Mouse (Mus musculus) neutrophil, adult 5-6 weeks (primary cell): Measurements from ENCODE around the gene Cplx1. TPM values are rescaled to one million over a fixed set of nuclear protein-coding genes. Genes with fewer than 3 reads are reported as not detected.

Experiments
- ATAC-seq: fragments of 151-379, 151-347 bp; 2 replicates; pipeline ENCODE4 v1.8.0; 2017; ENCODE audit warnings: mild to moderate bottlenecking, moderate TSS enrichment; ENCODE audit not compliant: insufficient number of reproducible peaks, poor library complexity, low FRiP score, severe bottlenecking; ENCODE audit errors: extremely low read depth
- total RNA-seq: library from RNA; stranded (forward); fragments of 200-1000 nt; gene quantifications from 2 replicates; pipeline ENCODE4 v1.2.3, GENCODE M21; 2017

Cplx1 gene
- total RNA-seq = not detected in 2 replicates

DNA sequence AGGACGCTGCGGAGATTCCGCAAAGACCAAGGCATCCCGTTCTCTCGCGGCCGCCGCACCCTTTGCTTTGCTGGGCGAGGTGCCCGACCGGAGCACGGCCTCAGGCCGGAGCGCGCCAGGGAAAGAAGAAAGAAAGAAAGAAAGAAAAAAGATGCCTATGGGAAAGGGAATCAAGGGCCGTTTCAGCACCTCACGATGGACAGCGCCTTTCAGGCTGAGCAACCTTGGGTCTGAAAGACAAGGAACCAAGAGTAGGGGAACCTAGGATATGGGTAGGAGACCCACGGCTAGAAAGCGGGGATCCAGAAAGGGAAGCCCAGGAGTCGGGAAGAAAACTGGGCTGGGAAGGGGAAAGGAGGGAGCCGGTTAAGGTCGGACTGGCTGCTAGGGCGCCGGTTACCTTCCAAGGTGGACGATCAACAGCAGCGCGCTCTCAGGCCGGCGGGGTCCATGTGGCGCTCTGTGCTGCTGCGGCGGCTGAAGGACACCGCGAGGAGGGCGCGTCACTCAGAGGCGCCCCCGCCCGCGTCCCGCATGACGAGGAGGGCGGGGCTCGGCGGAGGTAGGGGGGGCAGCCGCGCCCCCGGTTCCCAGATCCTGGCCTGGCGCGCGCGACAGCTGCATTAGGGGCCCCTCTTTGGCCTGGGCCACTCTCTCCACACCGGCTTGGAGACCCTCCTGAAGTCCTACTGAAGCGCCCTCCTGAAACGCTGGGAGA, at the start of gene Cplx1:
Gene Cplx1, minus strand, starts transcription at position 536 of the 718 bp plus-strand sequence.
- ATAC-seq = no peak

DNA sequence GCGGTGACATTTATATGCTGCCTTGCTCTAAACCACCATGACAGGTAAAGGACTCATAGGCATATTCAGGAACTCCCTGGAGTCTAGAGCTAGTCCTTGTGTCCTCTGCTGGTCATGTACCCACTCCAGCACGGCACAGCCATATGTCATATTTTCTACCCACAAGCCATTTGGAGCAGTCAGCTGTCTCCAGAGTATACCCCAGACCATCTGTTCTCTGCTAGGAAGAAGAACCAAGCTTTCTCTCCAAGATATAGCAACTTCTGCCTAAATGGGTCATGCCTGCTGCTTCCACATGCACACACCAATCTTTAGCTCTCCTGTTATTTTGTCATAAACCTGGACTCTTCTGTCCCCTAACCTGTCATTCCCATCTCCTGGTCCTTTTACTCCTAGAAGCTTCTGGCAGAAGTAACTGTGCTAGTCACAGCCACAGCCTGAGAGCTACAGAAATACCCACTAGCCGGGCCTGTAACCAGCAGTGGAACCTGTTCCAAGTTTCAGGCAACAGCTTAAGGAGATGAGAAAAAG, 31.6 kb upstream of the Cplx1 start:
- ATAC-seq = no peak

DNA sequence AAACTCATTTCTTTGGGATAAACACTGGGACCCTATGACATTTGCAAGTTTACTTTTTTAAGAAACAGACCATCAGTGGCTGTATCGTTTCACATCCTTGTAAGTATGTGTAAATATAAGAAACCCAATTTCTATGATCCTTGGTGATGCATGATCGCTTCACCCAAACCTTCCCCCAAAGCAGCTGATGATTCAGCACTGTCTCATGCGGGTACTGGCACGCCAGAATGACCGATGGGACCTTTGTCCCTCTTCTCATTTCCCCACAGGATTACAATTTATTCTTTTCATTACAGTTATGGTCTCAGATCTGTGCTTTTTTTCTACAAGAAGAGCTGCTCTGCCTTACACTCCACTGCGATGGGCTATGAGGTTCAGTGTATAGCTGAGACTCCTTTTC, 23.2 kb upstream of the Cplx1 start:
- no peak for ATAC-seq

GRCm38 (mm10) chr5:108570991-108571390, 21.2 kb upstream of the Cplx1 start:
- ATAC-seq = no peak

DNA sequence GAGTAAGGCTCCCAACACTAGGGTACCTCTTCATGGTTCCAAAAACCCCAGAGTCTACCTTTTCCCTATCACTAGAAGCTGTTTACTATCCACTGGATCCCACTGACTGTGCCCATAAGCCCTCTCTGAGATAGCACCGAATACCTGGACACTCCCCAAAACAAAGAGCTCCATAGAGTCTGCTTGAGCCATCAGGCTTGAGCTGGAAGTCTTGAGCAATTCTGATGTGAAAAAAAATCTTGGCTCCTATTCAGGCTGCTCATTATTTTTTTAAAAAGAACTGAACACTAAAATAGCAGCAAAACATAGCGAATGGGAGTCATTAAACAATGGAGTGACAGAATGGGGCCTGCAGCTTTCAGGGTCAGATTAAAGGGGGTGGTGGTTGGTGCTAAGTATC, 17.3 kb upstream of the Cplx1 start:
- ATAC-seq = no peak

GRCm38 (mm10) chr5:108566523-108566922, 16.7 kb upstream of the Cplx1 start:
- ATAC-seq = no peak

- no peak for ATAC-seq
These were observed 15.6 kb upstream of the Cplx1 start for GRCm38 (mm10) chr5:108565381-108565780.

DNA sequence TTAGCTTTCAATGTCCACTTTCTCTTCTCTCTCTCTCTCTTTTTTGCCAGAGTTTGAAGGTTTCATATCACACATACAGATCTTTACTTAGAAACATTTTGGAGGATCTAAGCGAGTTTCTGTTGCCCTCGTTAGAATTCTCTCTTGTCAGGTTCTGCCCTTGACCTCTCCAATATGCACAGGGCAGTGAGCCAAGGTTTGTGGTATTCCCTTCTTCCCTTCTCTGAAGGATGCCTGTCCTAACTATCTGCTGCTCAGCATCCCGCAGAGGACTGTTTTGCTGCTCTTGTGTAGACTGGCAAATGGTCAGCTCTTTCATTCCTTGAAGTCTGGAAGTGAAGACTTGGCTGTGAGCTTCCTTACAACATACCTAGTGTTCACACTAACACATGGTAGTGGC, 14.5 kb upstream of the Cplx1 start:
- ATAC-seq = no peak

DNA sequence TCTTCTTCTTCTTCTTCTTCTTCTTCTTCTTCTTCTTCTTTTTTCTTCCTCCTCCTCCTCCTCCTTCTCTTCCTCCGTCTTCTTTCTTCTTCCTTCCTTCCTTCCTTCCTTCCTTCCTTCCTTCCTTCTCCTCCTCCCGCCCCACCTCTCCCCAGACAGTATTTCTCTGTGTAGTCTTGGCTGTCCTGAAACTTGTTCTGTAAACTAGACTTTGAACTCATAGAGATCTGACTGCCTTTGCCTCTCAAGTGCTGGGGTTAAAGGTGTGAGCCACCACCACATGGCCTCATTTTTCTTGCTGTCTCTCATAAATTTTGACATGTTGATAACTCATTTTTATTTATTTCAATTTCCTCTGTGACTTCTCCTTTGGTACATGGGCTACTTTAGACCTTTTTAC, 12.7 kb upstream of the Cplx1 start:
- ATAC-seq = no peak

DNA sequence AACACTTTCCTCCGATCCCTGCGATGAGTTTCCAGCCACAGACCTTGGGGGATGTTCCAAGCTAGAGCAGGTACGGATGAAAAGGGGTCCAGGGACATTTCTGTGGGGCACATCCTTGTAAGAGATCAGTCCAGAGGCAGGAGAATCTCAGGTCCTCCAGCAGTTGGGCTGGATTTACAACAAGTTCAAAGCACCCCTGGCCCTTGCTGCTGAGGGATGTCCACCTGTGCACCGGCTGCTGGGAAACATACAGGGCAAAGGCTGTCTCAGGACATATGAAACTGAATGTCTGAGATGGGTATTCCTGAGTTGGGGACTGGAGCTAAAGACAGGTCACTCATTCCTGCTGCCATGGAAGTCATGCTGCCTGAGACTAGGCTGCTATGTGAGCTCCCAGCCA, 7.2 kb upstream of the Cplx1 start:
- no peak for ATAC-seq

DNA sequence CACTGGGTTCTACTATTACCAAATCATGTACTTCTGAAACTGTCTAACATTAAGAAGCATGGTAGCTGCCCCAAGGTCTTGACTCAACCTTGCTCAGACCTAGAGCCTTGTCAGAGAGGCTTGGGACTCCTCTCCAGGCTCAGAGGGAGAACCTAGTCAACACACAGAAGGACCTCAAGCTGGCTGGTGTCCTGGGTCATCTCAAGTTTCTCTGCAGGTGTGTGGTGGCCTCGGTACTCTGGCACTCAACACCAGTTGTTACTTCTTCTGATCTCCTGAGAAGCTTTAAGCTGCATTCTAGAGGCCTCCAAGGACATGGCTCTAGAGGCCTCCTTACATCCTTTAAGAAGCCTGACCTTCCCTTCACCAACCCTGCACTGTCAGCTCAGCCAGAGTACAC, 4.2 kb upstream of the Cplx1 start:
- ATAC-seq = no peak

GRCm38 (mm10) chr5:108550207-108550594, 377 bp upstream of the Cplx1 start:
- no peak for ATAC-seq

- no peak for ATAC-seq
These were observed 711 bp downstream of the Cplx1 start for GRCm38 (mm10) chr5:108549137-108549488.

- ATAC-seq = no peak
These were observed 2.2 kb downstream of the Cplx1 start for GRCm38 (mm10) chr5:108547636-108548035.

GRCm38 (mm10) chr5:108543516-108544291, 6.1 kb downstream of the Cplx1 start:
- ATAC-seq = no peak

DNA sequence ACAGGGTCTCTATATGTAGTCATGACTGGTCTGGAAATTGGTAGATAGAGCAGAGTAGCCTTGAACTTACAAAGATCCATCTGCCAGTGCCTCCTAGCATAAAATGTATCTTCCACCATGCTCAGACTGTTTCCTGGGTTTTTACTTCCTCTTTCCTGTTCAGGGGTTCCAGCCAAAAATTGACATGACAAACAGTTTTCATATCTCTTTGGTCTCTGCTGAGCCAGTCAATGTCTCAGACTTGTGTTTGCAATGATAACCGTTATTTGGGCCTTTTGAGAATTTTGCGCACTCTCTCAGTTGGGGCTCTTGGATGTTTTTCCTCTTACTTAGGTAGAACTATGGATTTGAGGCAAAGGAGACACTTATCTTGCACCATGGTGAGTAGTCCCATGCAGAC, 15.6 kb downstream of the Cplx1 start:
- no peak for ATAC-seq

DNA sequence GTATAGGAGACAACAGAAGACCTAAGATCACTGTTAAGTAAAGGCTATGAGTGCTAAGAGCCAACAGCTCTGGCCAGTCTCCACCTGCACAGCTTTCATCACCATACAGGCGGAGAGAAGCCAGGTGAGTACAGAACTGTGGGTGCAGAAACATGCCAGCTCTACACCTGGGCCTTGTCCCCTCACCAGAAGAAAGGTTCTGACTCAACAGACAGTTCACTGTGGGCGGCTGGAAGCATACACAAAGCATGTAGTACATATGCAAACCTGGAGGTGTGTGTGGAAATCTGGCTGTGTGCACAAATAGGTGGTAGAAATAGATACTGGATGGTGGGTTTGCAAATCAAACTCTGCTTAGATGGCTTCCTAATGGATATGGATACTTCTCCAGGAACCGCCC, 27.2 kb downstream of the Cplx1 start:
- ATAC-seq = no peak

DNA sequence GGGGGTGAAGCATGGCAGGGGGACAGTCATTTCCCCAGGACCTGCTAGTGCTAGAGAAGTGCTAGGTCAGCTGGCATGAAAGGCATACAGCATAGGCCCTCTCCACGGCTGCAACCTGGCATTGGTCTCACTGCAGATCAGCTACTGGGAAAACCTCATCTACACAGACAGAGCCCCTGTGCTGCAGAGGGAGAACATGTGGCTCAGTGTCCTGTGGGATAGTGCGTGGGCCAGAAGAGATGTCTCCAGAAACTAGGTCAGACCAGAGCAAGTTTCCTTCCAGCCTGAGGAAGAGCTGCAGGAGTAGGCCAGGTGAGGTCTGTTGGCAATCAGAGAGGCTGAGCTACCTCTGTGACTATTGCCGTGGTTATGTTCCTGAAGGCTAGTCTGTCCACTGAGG, 27.9 kb downstream of the Cplx1 start:
- ATAC-seq = no peak

DNA sequence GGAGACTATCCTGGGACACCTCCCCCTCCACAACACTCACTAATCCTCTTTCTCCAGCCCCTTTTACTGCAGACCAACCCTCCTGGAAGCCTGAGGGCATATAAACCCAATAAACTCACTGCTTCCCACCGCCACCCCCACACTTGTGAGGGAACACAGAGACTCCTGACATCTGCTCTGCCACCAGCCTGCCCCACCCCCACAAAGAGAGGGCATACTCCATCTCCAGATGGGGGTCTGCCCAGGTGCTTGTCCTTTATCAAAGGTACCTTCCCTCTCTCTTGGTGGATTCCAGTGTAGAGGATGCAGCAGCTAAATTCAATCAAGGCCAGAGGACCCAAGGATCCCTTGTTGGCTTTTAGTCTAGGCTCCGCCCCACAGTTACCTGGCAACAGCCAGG, 28.8 kb downstream of the Cplx1 start:
- no peak for ATAC-seq

GRCm38 (mm10) chr5:108520153-108520552, 29.7 kb downstream of the Cplx1 start:
- ATAC-seq = no peak
